Mouse (Mus musculus): ENCODE results near the gene Pex7. TPM values are rescaled to one million over a fixed set of nuclear protein-coding genes. Genes with fewer than 3 reads are reported as not detected.

The Pex7 gene
- polyA plus RNA-seq, 1 experiment from 2014 or later, result 61.7 TPM

DNA sequence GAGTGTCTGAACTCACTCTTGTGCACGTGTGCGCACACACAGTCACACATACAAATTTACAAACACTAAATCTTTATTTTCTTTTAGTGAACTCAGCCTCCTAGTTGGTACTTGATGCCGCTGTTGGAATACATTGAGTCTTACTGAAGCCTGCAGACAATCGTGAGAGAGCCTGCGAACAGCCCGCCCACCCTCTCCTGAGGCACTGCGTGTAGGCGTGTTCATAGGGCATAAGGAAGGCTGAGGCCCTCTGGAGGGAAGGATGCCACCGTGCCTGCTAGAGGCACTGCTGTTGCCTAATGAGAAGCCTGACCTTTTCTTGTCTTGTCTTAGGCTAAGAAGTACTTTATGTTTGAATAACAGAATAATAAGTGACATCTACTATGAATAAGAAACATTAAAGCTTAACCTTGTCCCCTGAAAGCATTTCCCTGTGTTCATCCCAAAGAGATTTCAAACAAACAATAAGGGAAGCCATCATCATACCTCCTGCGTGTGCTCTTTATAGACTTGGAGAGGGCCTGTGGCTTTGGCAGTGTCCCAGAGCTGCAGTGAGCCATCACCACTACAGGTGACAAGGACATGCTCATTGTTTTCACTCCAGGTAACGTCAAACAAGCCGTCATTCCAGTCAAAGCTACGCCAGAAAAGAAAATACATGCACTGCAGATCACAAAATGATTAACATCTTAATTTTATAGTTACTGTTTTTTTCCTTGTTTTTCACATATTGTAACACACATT lies 3.2 kb downstream of the Pex7 start:
- Histone ChIP-seq H3K4me1 (replicated peaks; ENCODE audit: control insufficient read depth, insufficient read depth, low read length) (no peaks in the 10 kb centered on the region), H3K36me3 (ENCODE audit: control insufficient read depth, insufficient read depth) (peaks cover 14% of the 10 kb centered on the region; the same call in 1 of the 2 replicates), H3K27me3 (replicated peaks; ENCODE audit: control insufficient read depth, insufficient read depth, low read length) (no peaks in the 10 kb centered on the region), H3K9me3 (ENCODE audit: control insufficient read depth) (no peaks in the 10 kb centered on the region), H3K27ac (ENCODE audit: low read depth, low read length) (no peak overlapping the region), H3K4me2 (replicated peaks; ENCODE audit: low read depth) (no peak overlapping the region), H3K4me3 (ENCODE audit: low read depth, low read length) (no peak overlapping the region), H3K9ac (ENCODE audit: low read depth, low read length) (no peak overlapping the region)
- ATAC-seq, result no peak
- TF ChIP-seq CTCF (IDR thresholded peaks at IDR 0.05; ENCODE audit: low read depth), result no peak
- WGBS, result 82% methylated on average over 13 of the region's 13 CpGs

GRCm38 (mm10) chr10:19901992-19902391 lies 5.5 kb downstream of the Pex7 start:
- no peaks in the 10 kb centered on the region for H3K27me3 ChIP-seq (replicated peaks; ENCODE audit: control insufficient read depth, insufficient read depth, low read length)
- no peak overlapping the region for H3K27ac ChIP-seq (ENCODE audit: low read depth, low read length)
- 56% methylated on average over 7 of the region's 7 CpGs for WGBS
- H3K4me3 ChIP-seq (ENCODE audit: low read depth, low read length), result no peak overlapping the region
- no peak overlapping the region for H3K4me2 ChIP-seq (replicated peaks; ENCODE audit: low read depth)
- no peak for TF ChIP-seq CTCF (IDR thresholded peaks at IDR 0.05; ENCODE audit: low read depth)
- no peaks in the 10 kb centered on the region for H3K4me1 ChIP-seq (replicated peaks; ENCODE audit: control insufficient read depth, insufficient read depth, low read length)
- ATAC-seq, result peak; percentile 69
- peaks cover 20% of the 10 kb centered on the region; the same call in 1 of the 2 replicates for H3K36me3 ChIP-seq (ENCODE audit: control insufficient read depth, insufficient read depth)
- no peak overlapping the region for H3K9ac ChIP-seq (ENCODE audit: low read depth, low read length)
- H3K9me3 ChIP-seq (ENCODE audit: control insufficient read depth), result no peaks in the 10 kb centered on the region

DNA sequence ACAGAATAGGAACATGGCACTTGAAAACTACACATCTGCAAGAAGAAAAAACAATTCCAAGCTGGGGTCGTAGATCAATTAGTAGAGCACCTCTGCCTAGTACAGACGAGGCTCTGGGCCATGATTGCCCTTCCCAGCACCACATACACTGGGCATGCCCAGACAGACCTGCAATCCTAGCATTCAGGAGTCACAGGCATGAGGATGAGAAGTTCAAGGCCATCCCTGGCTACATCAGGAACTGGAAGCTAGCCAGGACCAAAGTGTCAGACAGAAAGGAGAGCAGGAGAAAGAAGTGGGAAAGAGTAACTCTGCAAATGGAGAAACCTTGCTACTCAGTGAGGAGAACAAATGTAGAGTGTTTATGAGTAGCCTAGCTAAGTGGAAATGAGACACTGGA lies 7.3 kb downstream of the Pex7 start:
- peaks cover 26% of the 10 kb centered on the region; the same call in 1 of the 2 replicates for H3K36me3 ChIP-seq (ENCODE audit: control insufficient read depth, insufficient read depth)
- no peak overlapping the region for H3K4me2 ChIP-seq (replicated peaks; ENCODE audit: low read depth)
- no peak overlapping the region for H3K9ac ChIP-seq (ENCODE audit: low read depth, low read length)
- no peak overlapping the region for H3K4me3 ChIP-seq (ENCODE audit: low read depth, low read length)
- 67% methylated on average over 2 of the region's 2 CpGs for WGBS
- H3K27ac ChIP-seq (ENCODE audit: low read depth, low read length), result no peak overlapping the region
- no peak for ATAC-seq
- no peaks in the 10 kb centered on the region for H3K4me1 ChIP-seq (replicated peaks; ENCODE audit: control insufficient read depth, insufficient read depth, low read length)
- H3K27me3 ChIP-seq (replicated peaks; ENCODE audit: control insufficient read depth, insufficient read depth, low read length), result no peaks in the 10 kb centered on the region
- H3K9me3 ChIP-seq (ENCODE audit: control insufficient read depth), result no peaks in the 10 kb centered on the region
- no peak for TF ChIP-seq CTCF (IDR thresholded peaks at IDR 0.05; ENCODE audit: low read depth)

GRCm38 (mm10) chr10:19893976-19894375 lies 13.5 kb downstream of the Pex7 start:
- Histone ChIP-seq H3K9ac (ENCODE audit: low read depth, low read length) (no peak overlapping the region), H3K4me2 (replicated peaks; ENCODE audit: low read depth) (no peak overlapping the region), H3K4me3 (ENCODE audit: low read depth, low read length) (no peak overlapping the region), H3K9me3 (ENCODE audit: control insufficient read depth) (no peaks in the 10 kb centered on the region), H3K36me3 (ENCODE audit: control insufficient read depth, insufficient read depth) (peaks cover 22% of the 10 kb centered on the region; the same call in 1 of the 2 replicates), H3K27ac (ENCODE audit: low read depth, low read length) (no peak overlapping the region), H3K27me3 (replicated peaks; ENCODE audit: control insufficient read depth, insufficient read depth, low read length) (no peaks in the 10 kb centered on the region), H3K4me1 (replicated peaks; ENCODE audit: control insufficient read depth, insufficient read depth, low read length) (no peaks in the 10 kb centered on the region)
- TF ChIP-seq CTCF (IDR thresholded peaks at IDR 0.05; ENCODE audit: low read depth), result peak; percentile 80
- 18% methylated on average over 4 of the region's 4 CpGs for WGBS
- ATAC-seq, result no peak

- 67% methylated on average over 6 of the region's 6 CpGs for WGBS
- H3K36me3 ChIP-seq (ENCODE audit: control insufficient read depth, insufficient read depth), result peaks cover 20% of the 10 kb centered on the region; the same call in 1 of the 2 replicates
- H3K27ac ChIP-seq (ENCODE audit: low read depth, low read length), result no peak overlapping the region
- no peaks in the 10 kb centered on the region for H3K9me3 ChIP-seq (ENCODE audit: control insufficient read depth)
- H3K9ac ChIP-seq (ENCODE audit: low read depth, low read length), result no peak overlapping the region
- TF ChIP-seq CTCF (IDR thresholded peaks at IDR 0.05; ENCODE audit: low read depth), result no peak
- no peaks in the 10 kb centered on the region for H3K27me3 ChIP-seq (replicated peaks; ENCODE audit: control insufficient read depth, insufficient read depth, low read length)
- no peak overlapping the region for H3K4me3 ChIP-seq (ENCODE audit: low read depth, low read length)
- H3K4me1 ChIP-seq (replicated peaks; ENCODE audit: control insufficient read depth, insufficient read depth, low read length), result no peaks in the 10 kb centered on the region
- no peak overlapping the region for H3K4me2 ChIP-seq (replicated peaks; ENCODE audit: low read depth)
- ATAC-seq, result no peak
These were observed 14.3 kb downstream of the Pex7 start for GRCm38 (mm10) chr10:19893146-19893545.

- H3K27ac ChIP-seq (ENCODE audit: low read depth, low read length), result no peak overlapping the region
- H3K4me1 ChIP-seq (replicated peaks; ENCODE audit: control insufficient read depth, insufficient read depth, low read length), result no peaks in the 10 kb centered on the region
- WGBS, result 70% methylated on average over 3 of the region's 3 CpGs
- H3K4me3 ChIP-seq (ENCODE audit: low read depth, low read length), result no peak overlapping the region
- TF ChIP-seq CTCF (IDR thresholded peaks at IDR 0.05; ENCODE audit: low read depth), result 0 out of 2 replicates have a peak, but pooled peaks have one; percentile 23
- no peak overlapping the region for H3K9ac ChIP-seq (ENCODE audit: low read depth, low read length)
- H3K36me3 ChIP-seq (ENCODE audit: control insufficient read depth, insufficient read depth), result peaks cover 17% of the 10 kb centered on the region; the same call in 1 of the 2 replicates
- no peak overlapping the region for H3K4me2 ChIP-seq (replicated peaks; ENCODE audit: low read depth)
- H3K27me3 ChIP-seq (replicated peaks; ENCODE audit: control insufficient read depth, insufficient read depth, low read length), result no peaks in the 10 kb centered on the region
- no peak for ATAC-seq
- no peaks in the 10 kb centered on the region for H3K9me3 ChIP-seq (ENCODE audit: control insufficient read depth)
These were observed 15.8 kb downstream of the Pex7 start for GRCm38 (mm10) chr10:19891686-19892085.

All from intestine, postnatal 0 days (tissue).